Mouse (Mus musculus) megakaryocyte, embryonic 14.5 days (primary cell): Measurements from ENCODE around the gene Gpc5. TPM values are rescaled to one million over a fixed set of nuclear protein-coding genes. Genes with fewer than 3 reads are reported as not detected.

ENCODE experiments used
- H3K27me3 ChIP-seq: replicated peaks from 2 replicates; pipeline ENCODE3; 2012; ENCODE audit warnings: inconsistent platforms
- H3K36me3 ChIP-seq: replicated peaks from 2 replicates; pipeline ENCODE3; 2012; ENCODE audit warnings: low read length, inconsistent platforms, mixed read lengths
- H3K4me1 ChIP-seq: 2 replicates; pipeline ENCODE4 v1.6.1; 2012; ENCODE audit warnings: inconsistent platforms
- H3K4me3 ChIP-seq: replicated peaks from 2 replicates; pipeline ENCODE3; 2012; ENCODE audit warnings: moderate library complexity, mild to moderate bottlenecking, inconsistent platforms
- H3K9me3 ChIP-seq: 2 replicates; pipeline ENCODE4 v1.6.1; 2012; ENCODE audit warnings: inconsistent platforms
- FLI1 ChIP-seq: IDR thresholded peaks from 2 replicates; pipeline ENCODE4 v1.6.1; 2012; ENCODE audit warnings: low read length, inconsistent platforms, mixed read lengths
- GATA1 ChIP-seq: IDR thresholded peaks from 3 replicates; pipeline ENCODE4 v1.6.1; 2012; ENCODE audit warnings: mixed read lengths, low read length, inconsistent platforms, borderline replicate concordance
- polyA plus RNA-seq: library from polyadenylated mRNA; stranded (reverse); fragments of >175 nt; gene quantifications from 2 replicates; pipeline ENCODE4 v1.2.3, GENCODE M21; 2012; ENCODE audit warnings: low replicate concordance; ENCODE audit not compliant: insufficient read depth

The Gpc5 gene
- polyA plus RNA-seq, 1 experiment, result not detected

DNA sequence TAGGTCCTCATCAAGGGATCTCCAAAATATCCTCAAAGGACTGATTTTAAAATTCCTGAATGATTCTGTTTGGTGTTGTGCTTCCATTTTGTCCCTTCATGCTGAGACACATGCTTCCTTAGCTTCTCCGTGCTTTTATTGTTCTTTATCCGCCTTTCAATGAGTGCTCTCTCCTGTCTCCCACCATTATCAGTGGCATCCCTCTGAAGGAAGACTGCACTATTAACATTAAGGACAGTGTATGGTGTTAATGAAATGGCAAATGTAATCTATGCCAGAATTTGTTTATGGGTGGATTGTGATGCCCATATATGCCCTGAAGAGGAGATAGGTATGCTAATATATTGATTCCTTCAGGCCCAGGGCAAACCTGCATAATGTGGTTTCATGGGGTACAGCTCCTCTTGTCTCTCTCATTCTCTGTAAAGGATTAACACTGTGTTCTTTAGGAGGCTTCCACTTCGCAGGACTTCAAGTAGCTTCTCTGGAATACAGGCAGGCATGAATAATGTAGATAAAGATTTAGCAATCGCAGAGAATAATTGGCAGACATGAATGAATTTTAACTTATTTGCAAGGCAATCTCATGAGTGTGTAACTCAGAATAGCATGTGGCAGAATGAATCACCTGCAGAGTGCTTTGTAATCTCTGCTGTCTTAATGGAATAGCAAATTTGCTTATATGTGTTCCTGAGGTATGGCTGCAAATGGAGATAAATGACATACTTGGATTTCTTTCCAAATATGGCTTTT lies 148.8 kb downstream of the Gpc5 start:
- Histone ChIP-seq H3K27me3 (no peaks in the 10 kb centered on the region), H3K36me3 (no peaks in the 10 kb centered on the region), H3K4me1 (peaks cover 4% of the 10 kb centered on the region), H3K9me3 (no peaks in the 10 kb centered on the region), H3K4me3 (no peak overlapping the region)
- TF ChIP-seq GATA1 (no peak), FLI1 (no peak)

DNA sequence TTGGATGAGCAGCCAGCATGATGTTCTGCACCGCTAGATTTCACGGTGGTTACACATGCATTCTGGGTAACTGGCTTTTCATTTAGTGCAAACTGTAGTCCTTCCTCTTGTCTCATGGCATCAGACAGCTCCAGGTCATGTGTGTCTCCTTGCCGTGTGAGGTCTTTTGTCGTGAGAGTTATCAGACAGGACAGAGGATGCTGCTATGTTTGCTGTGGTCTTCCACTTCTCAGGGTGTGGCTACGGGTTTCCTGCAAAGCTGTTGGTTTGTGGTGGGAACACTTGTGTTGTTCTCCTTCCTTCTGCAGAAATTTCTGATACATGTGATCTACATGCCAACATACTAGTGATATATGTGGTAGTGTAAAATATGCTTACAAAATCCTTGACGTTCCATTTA lies 158.5 kb downstream of the Gpc5 start:
- no peaks in the 10 kb centered on the region for H3K9me3 ChIP-seq
- H3K27me3 ChIP-seq, result peaks cover 2% of the 10 kb centered on the region
- TF ChIP-seq FLI1 (no peak), GATA1 (no peak)
- peaks cover 4% of the 10 kb centered on the region; the same call in 1 of the 2 replicates for H3K4me1 ChIP-seq
- H3K36me3 ChIP-seq, result no peaks in the 10 kb centered on the region
- no peak overlapping the region for H3K4me3 ChIP-seq

DNA sequence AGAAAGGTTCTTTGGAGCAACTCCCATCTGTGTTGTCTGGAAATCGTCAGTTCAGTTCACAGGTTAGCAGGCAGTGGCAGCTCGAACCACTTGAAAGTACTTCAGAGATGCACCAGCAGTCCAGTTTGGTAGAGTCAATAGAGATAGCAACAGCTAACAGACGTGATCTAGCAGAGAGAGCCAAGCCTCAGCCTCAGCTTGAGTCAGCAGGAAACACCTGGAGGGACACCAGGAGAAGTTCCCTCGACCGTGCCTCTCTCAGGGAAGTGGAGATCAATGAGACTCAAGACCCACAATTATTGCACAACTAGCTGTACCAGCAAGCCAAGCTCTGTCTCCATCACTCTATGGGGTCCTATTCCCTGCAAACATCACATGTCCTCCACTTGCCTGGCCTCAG lies 159.8 kb downstream of the Gpc5 start:
- H3K4me3 ChIP-seq, result no peak overlapping the region
- H3K9me3 ChIP-seq, result no peaks in the 10 kb centered on the region
- H3K36me3 ChIP-seq, result no peaks in the 10 kb centered on the region
- H3K4me1 ChIP-seq, result peaks cover 4% of the 10 kb centered on the region; the same call in 1 of the 2 replicates
- TF ChIP-seq GATA1, result no peak
- no peak for TF ChIP-seq FLI1
- H3K27me3 ChIP-seq, result peaks cover 2% of the 10 kb centered on the region

DNA sequence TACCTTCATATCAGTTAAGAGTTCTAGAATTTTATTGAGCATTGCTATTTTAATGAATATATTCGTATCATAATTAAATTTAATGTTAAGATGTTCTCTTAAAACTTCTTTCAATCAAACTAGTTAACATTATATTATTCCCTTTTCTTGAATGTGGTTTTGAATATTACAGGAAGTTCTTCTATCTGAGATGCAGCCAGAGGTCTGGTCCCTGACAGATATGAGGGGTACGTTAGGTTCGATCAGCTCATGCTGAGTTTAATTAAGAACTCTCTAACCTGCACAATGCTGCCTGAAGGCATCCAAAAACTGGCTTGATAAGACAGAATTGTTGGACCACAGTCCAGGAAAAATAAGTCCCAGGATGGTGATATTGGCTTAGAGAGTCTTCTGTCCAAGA lies 161.1 kb downstream of the Gpc5 start:
- Histone ChIP-seq H3K9me3 (no peaks in the 10 kb centered on the region), H3K36me3 (no peaks in the 10 kb centered on the region), H3K27me3 (peaks cover 2% of the 10 kb centered on the region), H3K4me3 (no peak overlapping the region), H3K4me1 (peaks cover 4% of the 10 kb centered on the region; the same call in 1 of the 2 replicates)
- TF ChIP-seq FLI1 (no peak), GATA1 (no peak)

DNA sequence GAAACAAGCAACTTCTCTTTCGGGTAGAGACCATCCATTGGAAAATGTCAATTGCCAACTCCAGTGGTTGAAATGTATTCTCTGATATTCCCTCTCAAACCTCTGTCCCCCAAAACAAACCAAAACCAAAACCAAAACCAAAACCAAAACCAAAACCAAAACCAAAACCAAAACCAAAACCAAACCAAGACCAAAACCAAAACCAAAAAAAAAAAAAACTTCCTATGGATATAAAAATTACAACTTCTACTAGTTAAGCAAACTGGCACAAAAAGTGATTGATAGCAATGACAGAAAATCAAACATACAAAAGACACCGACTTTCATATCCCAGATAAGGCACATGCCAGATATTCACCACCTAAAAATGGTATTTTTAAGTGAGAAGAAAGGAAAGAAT lies 161.7 kb downstream of the Gpc5 start:
- H3K4me3 ChIP-seq, result no peak overlapping the region
- TF ChIP-seq GATA1, result no peak
- TF ChIP-seq FLI1, result no peak

DNA sequence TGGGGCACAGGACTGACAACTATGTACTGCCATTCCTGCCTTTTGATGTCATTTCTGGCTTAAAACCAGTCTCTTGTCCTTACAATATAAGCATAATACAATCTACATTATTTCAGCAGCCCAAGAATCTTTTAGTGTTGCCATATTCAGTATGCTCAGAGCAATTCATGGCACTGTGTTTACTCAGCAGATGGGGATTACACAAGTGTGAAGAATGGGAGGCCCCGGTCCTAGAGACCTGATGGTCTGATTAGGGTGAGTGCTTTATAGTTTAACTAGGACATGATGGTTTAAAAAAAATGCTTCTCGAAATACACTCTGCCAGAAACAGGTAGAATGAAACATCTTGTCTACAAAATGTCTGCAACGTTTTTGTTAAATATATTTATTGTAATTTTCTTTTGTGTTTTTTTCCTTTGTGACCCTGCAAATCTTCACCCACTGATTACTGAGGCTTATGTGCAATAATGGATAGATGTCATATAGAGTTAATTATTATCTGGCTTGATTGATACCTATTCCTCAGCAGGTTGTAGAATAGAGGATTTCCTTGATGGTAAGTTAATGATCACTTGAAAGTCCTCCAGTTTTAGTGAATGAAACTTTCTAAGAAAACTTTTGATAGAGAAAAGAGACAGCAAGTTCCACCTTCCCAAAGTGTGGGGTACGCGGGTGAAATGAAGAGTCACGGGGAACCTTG lies 177.8 kb downstream of the Gpc5 start:
- TF ChIP-seq GATA1 (no peak), FLI1 (no peak)
- no peaks in the 10 kb centered on the region for H3K27me3 ChIP-seq
- no peaks in the 10 kb centered on the region for H3K9me3 ChIP-seq
- no peaks in the 10 kb centered on the region for H3K4me1 ChIP-seq
- no peaks in the 10 kb centered on the region for H3K36me3 ChIP-seq
- no peak overlapping the region for H3K4me3 ChIP-seq

More for the DNA sequence above, 161.7 kb downstream of the Gpc5 start:
- Histone ChIP-seq H3K4me1 (peaks cover 4% of the 10 kb centered on the region; the same call in 1 of the 2 replicates), H3K9me3 (no peaks in the 10 kb centered on the region), H3K36me3 (no peaks in the 10 kb centered on the region), H3K27me3 (peaks cover 2% of the 10 kb centered on the region)

DNA sequence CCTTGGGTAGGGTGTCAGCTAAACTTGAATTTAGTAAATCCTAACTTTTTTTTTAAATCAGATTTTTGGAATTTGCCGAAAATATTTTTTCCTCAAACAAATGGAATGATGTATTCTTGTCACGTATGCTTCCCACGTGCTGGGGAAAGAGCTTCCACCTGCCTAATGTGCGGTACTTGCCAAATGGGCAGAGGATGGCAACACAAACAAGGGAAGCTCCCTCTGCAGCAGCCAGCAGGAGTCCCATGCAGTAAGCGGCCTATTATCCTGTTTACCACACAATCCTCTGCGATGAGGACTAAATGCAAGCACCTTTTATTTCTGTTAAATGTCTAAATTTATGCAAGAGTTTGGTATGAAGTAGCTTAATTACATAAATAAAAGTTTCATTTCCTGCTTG lies 178.4 kb downstream of the Gpc5 start:
- no peaks in the 10 kb centered on the region for H3K9me3 ChIP-seq
- H3K27me3 ChIP-seq, result no peaks in the 10 kb centered on the region
- H3K4me3 ChIP-seq, result no peak overlapping the region
- no peaks in the 10 kb centered on the region for H3K36me3 ChIP-seq
- H3K4me1 ChIP-seq, result no peaks in the 10 kb centered on the region
- TF ChIP-seq GATA1, result no peak
- TF ChIP-seq FLI1, result no peak

DNA sequence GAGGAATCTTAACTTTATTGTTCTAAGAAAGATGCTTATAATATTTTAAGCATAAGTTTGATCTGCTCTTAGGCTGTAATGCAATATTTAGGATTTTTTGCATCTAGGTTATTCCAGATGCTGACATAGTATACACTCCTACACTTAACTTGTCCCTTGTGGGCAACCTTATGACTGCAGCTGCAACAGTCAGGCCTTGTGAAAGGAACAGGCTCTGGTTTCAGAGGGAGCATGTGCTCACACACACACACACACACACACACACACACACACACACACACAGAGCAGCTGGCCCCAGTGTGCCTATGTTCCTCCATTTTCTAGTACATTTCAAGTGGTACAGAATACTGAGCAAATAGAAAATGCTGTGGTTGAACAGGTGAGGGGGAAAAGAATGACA lies 190.8 kb downstream of the Gpc5 start:
- no peaks in the 10 kb centered on the region for H3K4me1 ChIP-seq
- no peak for TF ChIP-seq GATA1
- TF ChIP-seq FLI1, result no peak
- no peaks in the 10 kb centered on the region for H3K36me3 ChIP-seq
- H3K4me3 ChIP-seq, result no peak overlapping the region
- no peaks in the 10 kb centered on the region for H3K9me3 ChIP-seq
- no peaks in the 10 kb centered on the region for H3K27me3 ChIP-seq

DNA sequence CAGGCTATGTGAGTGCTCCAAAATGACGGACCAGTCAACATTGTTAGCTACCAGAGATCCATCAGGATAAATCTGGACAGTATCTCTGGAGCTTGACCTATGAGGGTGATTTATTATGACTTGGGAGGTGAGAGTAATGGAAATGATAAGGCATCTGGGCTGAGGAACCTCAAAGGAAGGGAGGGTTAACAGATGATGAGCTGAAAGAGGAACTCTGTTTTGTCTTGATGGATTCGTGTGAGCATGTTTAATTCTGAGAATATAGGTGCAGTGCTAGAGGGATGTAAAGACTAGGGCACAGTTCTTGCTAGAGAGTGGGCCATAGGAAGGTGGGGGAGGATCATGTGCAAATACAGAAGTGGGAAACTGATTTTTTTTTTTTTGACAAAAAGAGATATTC lies 232.2 kb downstream of the Gpc5 start:
- no peaks in the 10 kb centered on the region for H3K9me3 ChIP-seq
- TF ChIP-seq GATA1, result no peak
- TF ChIP-seq FLI1, result no peak

DNA sequence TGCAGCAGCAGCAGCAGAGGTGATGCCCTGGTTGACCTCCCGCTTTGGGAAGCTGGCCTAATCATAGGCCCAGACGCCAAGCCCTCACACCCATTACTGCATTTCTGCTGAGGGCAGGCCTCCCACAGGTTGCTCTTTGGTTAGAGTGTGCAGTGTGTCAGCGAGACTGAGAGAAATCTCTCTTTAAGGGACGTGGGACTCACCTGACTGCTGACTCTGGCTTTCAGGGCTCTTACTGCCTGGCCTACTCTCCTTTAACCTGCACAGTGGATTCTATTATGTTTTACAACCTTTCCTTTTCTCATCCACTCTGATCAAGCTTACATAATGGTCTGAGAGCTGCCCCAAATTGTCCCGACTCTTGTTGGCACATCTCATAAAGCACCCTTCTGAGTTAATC lies 234.4 kb downstream of the Gpc5 start:
- Histone ChIP-seq H3K4me1 (no peaks in the 10 kb centered on the region), H3K9me3 (no peaks in the 10 kb centered on the region)
- TF ChIP-seq GATA1, result no peak
- no peak for TF ChIP-seq FLI1

More for the DNA sequence above, 232.2 kb downstream of the Gpc5 start:
- no peaks in the 10 kb centered on the region for H3K27me3 ChIP-seq
- no peaks in the 10 kb centered on the region for H3K36me3 ChIP-seq
- no peak overlapping the region for H3K4me3 ChIP-seq
- H3K4me1 ChIP-seq, result no peaks in the 10 kb centered on the region

More for the DNA sequence above, 234.4 kb downstream of the Gpc5 start:
- H3K27me3 ChIP-seq, result no peaks in the 10 kb centered on the region
- no peak overlapping the region for H3K4me3 ChIP-seq
- no peaks in the 10 kb centered on the region for H3K36me3 ChIP-seq
